Mouse (Mus musculus) Patski (cell line): ENCODE measurements around the gene Ctsl. TPM values are rescaled to one million over a fixed set of nuclear protein-coding genes. Genes with fewer than 3 reads are reported as not detected.
A peak's percentile ranks its signal among the peaks of the same experiment; 100 is the strongest.

Experiments
- ATAC-seq: fragments of 100-300 bp; one replicate; pipeline ENCODE4 v1.8.0; 2021
- CTCF ChIA-PET: fragments of 350-600 bp; sonication (Branson Sonifier 250); formaldehyde crosslinking; loops from one replicate; lab custom pipeline; 2022; ENCODE audit warnings: inconsistent platforms; lab: Charles Lee
- POLR2A ChIA-PET: fragments of 350-600 bp; sonication (Branson Sonifier 250); formaldehyde crosslinking; loops from one replicate; lab custom pipeline; 2022; ENCODE audit warnings: antibody characterized with exemption, inconsistent platforms; lab: Charles Lee
- DNase-seq: peaks from one replicate; pipeline ENCODE4 v3.0.0-alpha.2; 2011; ENCODE audit warnings: low read depth, low spot score
- H3K27me3 ChIP-seq: fragments of 371-371 bp; one replicate; pipeline ENCODE4 v1.5.1; 2021
- CTCF ChIP-seq: fragments of 100-300 bp; IDR thresholded peaks from one replicate; pipeline ENCODE4 v1.5.1; 2021
- in situ Hi-C: fragments of 300-500 bp; cut with MboI; formaldehyde crosslinking; loops from 3 replicates; pipeline ENCODE4 v1.11.1; 2018; ENCODE audit warnings: low pct_unique_long_range_greater_than_20kb, mixed read lengths
- polyA plus RNA-seq: library from polyadenylated mRNA; unstranded; gene quantifications from one replicate; pipeline ENCODE4 v1.2.3, GENCODE M21; 2021

Ctsl gene
- polyA plus RNA-seq, 1 experiment from 2014 or later, result 6,297 TPM

DNA sequence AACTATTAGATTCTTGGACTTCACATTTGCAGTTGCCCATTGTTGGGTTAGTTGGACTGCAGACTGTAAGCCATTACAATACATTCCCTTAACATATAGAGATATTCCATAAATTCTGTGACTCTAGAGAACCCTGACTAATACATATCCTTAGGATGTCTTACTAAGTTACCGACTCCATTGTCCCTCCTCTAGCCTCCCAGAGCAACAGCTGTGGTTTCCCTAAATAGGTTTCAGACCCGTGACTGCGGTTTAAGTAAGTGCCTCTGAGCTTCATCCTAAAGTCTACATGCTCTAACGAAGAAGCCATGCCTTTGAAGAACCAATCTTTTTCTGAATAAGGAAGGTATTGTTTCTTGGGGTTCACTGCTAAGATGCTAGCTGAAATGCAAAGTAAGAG lies 7.9 kb upstream of the Ctsl start:
- TF ChIP-seq CTCF, result no peak
- DNase-seq (no peak), ATAC-seq (no peak)
- ChIA-PET POLR2A (no interaction called here), CTCF (no interaction called here)
- H3K27me3 ChIP-seq, result no peaks in the 10 kb centered on the region
- in situ Hi-C loops, result no loop called here

DNA sequence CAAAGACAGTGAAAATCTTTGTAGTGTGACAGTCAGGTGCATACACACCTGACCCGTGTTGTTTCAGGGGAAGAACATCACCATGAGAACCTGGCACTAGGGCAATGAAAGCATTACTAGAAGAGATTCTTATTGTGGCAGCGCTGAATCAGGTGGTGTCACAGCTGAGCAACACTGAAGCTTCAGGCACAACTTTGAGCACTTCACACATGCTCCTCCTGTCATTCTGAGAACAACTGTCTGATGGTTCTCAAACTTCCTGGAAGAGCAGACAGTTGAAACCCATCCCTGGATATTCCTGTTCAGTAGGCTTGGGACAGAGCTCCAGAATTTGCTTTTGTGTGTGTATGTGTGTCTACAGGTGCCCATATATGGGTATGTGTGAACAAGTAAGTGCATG lies 5.8 kb upstream of the Ctsl start:
- ATAC-seq (no peak), DNase-seq (no peak)
- H3K27me3 ChIP-seq, result no peaks in the 10 kb centered on the region
- TF ChIP-seq CTCF, result no peak
- in situ Hi-C loops, result no loop called here
- CTCF ChIA-PET, result interaction anchor here (1.9 kb wide), 1 partner anchor 10 kb away, joined by 6 read pairs; no protein-coding TSS in a partner anchor
- POLR2A ChIA-PET, result no interaction called here

DNA sequence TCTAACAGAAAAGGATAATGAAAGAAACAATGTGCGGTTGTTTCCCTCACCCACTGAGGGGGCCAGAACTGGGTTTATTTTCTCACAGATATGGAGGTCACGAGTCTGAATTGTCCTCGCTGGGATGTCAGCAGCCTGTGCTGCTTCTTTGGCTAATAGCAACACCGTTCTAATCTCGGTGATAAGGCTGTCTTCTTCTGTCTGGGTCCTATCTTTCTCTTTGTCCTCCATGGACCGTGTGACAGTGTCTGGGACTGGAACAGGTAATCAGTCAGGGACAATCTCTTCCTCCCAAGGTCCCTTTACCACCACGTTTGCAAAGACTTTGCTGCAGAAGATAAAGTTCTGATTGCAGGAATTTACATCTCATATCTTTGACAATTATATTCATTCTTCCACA lies 4.5 kb upstream of the Ctsl start:
- POLR2A ChIA-PET, result no interaction called here
- in situ Hi-C loops, result no loop called here
- no peak for TF ChIP-seq CTCF

DNA sequence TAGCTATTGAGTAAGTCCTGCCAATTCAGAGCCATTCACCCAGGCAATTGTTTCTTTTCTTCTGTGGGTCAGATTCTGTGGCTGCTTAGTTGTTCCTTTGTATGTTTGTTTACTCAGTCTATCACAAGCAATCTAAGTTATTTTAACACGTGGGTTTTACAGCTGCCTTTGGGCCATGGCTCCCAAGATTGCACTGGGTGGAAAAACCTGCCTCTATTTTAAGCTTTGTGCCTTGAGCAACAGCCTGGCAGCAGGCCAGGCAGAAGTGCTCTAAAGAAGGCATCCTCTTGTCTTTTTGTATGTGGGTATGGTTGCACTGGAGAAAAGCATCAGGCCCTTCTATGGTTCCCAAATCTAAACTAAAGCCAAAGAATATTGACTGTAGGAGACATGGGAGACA lies 3.0 kb upstream of the Ctsl start:
- peak; percentile 72 for DNase-seq
- ChIA-PET CTCF (interaction anchor here (1.1 kb wide), 1 partner anchor 58 kb away, joined by 3 read pairs; no protein-coding TSS in a partner anchor), POLR2A (interaction anchor here (0.7 kb wide), 1 partner anchor 245 kb away, joined by 4 read pairs; no protein-coding TSS in a partner anchor)
- no peak for TF ChIP-seq CTCF
- in situ Hi-C loops, result no loop called here
- peak; percentile 22 for ATAC-seq
- H3K27me3 ChIP-seq, result no peaks in the 10 kb centered on the region

More for the DNA sequence above, 4.5 kb upstream of the Ctsl start:
- H3K27me3 ChIP-seq, result no peaks in the 10 kb centered on the region
- CTCF ChIA-PET, result no interaction called here
- ATAC-seq, result no peak
- DNase-seq, result no peak

DNA sequence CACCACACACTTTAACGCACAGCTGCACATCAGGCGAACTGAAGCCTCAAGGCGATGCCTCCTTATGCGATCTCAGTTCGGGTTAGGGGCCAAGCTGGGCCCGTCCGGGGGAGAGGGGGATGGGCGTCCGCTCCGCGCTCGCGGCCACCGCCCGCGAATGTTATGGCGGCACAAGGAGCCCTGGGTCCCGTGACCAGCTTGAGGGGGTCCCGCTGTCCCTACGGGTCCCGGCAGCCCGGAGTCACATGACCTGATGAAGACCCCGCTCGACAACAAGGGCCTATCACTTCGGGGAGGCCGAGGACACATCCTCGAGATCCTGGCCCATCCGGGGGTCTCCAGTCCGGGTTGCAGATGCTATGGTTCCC lies 901 bp downstream of the Ctsl start:
- in situ Hi-C loops, result loop anchor here (5.0 kb wide), 2 partner anchors 52 to 68 kb away; no protein-coding TSS in a partner anchor
- CTCF ChIA-PET, result interaction anchor here (0.7 to 2.7 kb wide), 3 partner anchors 29 to 62 kb away, joined by 3 to 7 read pairs (median 6); partner anchors contain the start of gene Cdk20
- ATAC-seq, result peak; percentile 5
- DNase-seq, result no peak
- H3K27me3 ChIP-seq, result no peaks in the 10 kb centered on the region
- POLR2A ChIA-PET, result interaction anchor here (0.9 to 2.1 kb wide), 6 partner anchors 11 to 69 kb away, joined by 3 to 7 read pairs (median 4); partner anchors contain the start of gene Cdk20
- TF ChIP-seq CTCF, result no peak

DNA sequence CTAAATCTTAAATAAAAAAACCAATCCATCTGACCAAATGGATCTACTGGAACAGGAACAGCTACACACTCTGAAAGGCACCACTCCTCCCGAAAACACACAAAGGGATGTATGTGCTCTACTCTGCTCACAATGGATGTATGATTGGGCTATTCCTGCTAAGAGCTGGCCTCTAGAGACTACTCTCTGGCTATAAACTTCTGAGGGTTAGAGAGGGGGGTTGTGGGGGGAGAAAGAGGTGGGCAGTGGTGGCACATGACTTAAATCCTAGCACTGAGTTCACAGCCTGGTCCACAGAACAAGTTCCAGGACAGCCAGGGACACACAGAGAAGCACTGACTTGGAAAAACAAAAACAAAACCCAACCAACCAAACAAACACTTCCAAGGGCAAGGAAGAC lies 2.1 kb downstream of the Ctsl start:
- ChIA-PET CTCF (interaction anchor here (1.2 to 2.7 kb wide), 3 partner anchors 30 to 53 kb away, joined by 3 to 7 read pairs (median 6); no protein-coding TSS in a partner anchor), POLR2A (interaction anchor here (0.6 to 2.1 kb wide), 6 partner anchors 8 to 288 kb away, joined by 3 to 7 read pairs (median 4); partner anchors contain the start of gene Cdk20)
- in situ Hi-C loops, result loop anchor here (5.0 kb wide), 2 partner anchors 51 to 69 kb away; no protein-coding TSS in a partner anchor

DNA sequence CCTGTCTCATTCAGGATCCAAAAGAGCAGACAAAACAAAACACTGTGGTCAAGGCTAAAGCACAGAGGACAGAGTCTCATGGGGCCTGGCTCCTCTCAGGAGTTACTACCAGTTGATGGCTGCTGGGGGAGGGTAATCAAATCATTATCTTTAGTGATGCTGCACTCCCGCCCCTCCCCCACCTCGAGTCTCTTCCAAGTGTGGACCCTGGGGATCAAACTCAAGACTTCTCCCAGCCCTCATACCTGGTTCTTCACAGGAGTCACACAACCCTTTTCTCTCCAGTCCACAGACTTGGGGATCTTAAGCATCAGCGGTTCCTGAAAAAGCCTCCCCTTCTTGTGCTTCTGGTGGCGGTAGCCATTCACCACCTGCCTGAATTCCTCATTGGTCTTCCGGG lies 3.1 kb downstream of the Ctsl start:
- in situ Hi-C loops, result loop anchor here (5.0 kb wide), 2 partner anchors 50 to 70 kb away; no protein-coding TSS in a partner anchor
- no peaks in the 10 kb centered on the region for H3K27me3 ChIP-seq
- POLR2A ChIA-PET, result interaction anchor here (0.6 kb wide), 1 partner anchor 194 kb away, joined by 5 read pairs; no protein-coding TSS in a partner anchor
- no peak for TF ChIP-seq CTCF
- ATAC-seq (no peak), DNase-seq (no peak)
- CTCF ChIA-PET, result interaction anchor here (2.2 to 2.7 kb wide), 2 partner anchors 31 to 52 kb away, joined by 6 to 7 read pairs; no protein-coding TSS in a partner anchor

More for the DNA sequence above, 2.1 kb downstream of the Ctsl start:
- DNase-seq, result no peak
- ATAC-seq, result no peak
- no peak for TF ChIP-seq CTCF
- no peaks in the 10 kb centered on the region for H3K27me3 ChIP-seq

DNA sequence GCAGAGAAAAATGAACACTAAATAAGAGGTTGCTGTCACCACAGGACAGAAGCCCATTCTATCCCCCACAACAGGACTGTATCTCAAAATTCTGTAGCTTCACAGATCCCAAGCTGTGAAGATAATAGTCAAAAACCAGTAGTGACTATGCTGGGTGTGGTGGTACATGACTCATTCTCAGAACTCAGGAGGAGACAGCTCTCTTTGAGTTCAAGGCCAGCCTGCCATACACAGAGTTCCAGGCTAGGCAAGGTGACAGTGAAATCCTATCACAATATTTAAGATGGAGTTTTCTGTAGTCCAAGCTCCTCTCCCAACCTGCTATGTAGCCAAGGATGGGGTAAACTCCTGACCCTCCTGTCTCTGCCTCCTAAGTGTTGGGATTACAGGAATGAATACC lies 5.4 kb downstream of the Ctsl start:
- CTCF ChIA-PET, result interaction anchor here (1.0 to 1.8 kb wide), 4 partner anchors 29 to 71 kb away, joined by 3 to 6 read pairs (median 6); partner anchors contain the start of gene Cdk20
- no peak for DNase-seq
- no peak for ATAC-seq
- no peak for TF ChIP-seq CTCF
- in situ Hi-C loops, result loop anchor here (5.0 kb wide), 2 partner anchors 48 to 72 kb away; no protein-coding TSS in a partner anchor
- POLR2A ChIA-PET, result interaction anchor here (0.9 to 1.9 kb wide), 2 partner anchors 23 to 48 kb away, joined by 3 to 5 read pairs; no protein-coding TSS in a partner anchor
- H3K27me3 ChIP-seq, result no peaks in the 10 kb centered on the region

DNA sequence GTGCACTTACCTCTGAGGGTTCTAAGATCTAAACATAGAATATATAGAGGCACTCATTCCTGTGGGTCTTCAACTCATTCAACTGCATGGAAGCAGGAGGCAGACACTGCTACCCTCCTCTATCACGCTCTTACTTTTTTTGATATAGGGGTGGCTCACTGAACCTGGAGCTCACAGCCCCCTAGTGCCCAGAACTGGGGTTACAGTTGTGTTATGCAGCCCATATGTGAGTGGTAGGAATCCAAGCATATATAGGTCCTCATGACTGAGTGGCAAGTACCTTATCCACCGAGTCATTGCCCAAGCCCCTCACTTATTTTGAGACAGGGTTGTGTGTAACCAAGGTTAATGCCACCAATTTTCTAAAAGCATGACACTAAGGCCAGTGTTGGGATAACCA lies 6.4 kb downstream of the Ctsl start:
- no peaks in the 10 kb centered on the region for H3K27me3 ChIP-seq
- ATAC-seq (no peak), DNase-seq (no peak)
- peak; percentile 57 for TF ChIP-seq CTCF
- ChIA-PET CTCF (interaction anchor here (1.0 to 1.9 kb wide), 7 partner anchors 20 to 72 kb away, joined by 3 to 6 read pairs (median 5); partner anchors contain the start of gene Cdk20), POLR2A (interaction anchor here (0.7 to 1.9 kb wide), 4 partner anchors 24 to 236 kb away, joined by 3 to 5 read pairs (median 3); partner anchors contain the start of gene Cdk20)
- in situ Hi-C loops, result no loop called here

DNA sequence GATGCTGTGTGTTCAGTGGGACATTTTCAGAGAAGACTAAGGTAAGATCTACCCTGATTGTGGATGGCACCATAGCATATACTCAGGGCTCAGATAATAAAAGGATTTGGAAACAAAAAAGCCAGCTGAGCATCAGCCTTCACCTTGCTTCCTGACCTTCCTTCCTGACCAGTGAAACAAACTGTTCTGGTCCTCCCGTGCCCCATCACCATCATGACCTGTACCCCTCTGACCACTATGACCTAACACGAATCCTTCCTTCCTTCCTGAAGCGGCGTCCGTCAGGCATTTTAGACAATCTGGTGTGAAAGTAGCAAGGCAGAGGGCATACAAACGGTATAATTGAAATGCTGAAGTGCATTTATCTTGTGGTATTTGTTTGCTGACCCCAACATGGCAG lies 8.6 kb downstream of the Ctsl start:
- no peak for ATAC-seq
- no peak for TF ChIP-seq CTCF

DNA sequence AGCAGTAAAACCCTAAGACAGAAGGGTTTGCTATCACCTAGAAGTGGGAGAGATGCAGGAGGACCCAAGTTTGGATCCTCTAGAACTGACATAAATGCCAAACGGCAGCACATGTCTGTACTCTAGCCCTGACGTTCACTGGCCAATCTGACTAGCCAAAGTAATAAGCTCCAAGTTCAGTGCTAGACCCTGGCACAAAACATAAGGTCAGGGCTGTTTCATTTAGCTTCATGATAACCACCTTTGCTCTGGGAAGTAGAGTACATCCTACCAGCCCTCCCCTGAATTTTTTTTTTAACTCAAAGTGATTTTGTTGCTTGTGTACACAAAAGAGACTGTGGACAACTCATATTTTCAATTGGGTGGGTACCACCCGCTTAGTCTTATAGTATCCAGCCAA lies 9.7 kb downstream of the Ctsl start:
- DNase-seq (no peak), ATAC-seq (peak; percentile 22)
- in situ Hi-C loops, result no loop called here
- no peaks in the 10 kb centered on the region for H3K27me3 ChIP-seq
- POLR2A ChIA-PET, result interaction anchor here (0.9 to 1.0 kb wide), 2 partner anchors 8 to 36 kb away, joined by 3 read pairs; no protein-coding TSS in a partner anchor
- no peak for TF ChIP-seq CTCF
- CTCF ChIA-PET, result interaction anchor here (0.6 to 0.9 kb wide), 2 partner anchors 9 to 43 kb away, joined by 3 read pairs; no protein-coding TSS in a partner anchor

More for the DNA sequence above, 8.6 kb downstream of the Ctsl start:
- ChIA-PET CTCF (no interaction called here), POLR2A (no interaction called here)
- in situ Hi-C loops, result no loop called here
- no peak for DNase-seq
- no peaks in the 10 kb centered on the region for H3K27me3 ChIP-seq
